In genomic region chr19:58080168-58080567, GRCm38 (mm10) we compare ENCODE assay signal across 36 mouse cellular contexts.
"Had no signal": no experiment of that assay in that cellular context is flagged by ENCODE, and none has a peak within 500 bp of the region (broad histone marks: within the 10 kb centered on the region; RNA-seq: fewer than 3 reads in every experiment).

No protein-coding gene starts in this region.

- H3K4me2 ChIP-seq: heart, embryonic 11.5 days; heart, embryonic 12.5 days; heart, embryonic 13.5 days; heart, embryonic 15.5 days; hindbrain, embryonic 12.5 days; hindbrain, embryonic 13.5 days; hindbrain, embryonic 14.5 days; hindbrain, embryonic 15.5 days; intestine, embryonic 15.5 days; kidney, embryonic 15.5 days had no signal

- H3K4me1 ChIP-seq: heart, embryonic 10.5 days; heart, embryonic 12.5 days; heart, embryonic 13.5 days; heart, embryonic 15.5 days; intestine, embryonic 15.5 days had no signal

- H3K27ac ChIP-seq: heart, embryonic 10.5 days; heart, embryonic 13.5 days; heart, embryonic 15.5 days; hindbrain, embryonic 10.5 days; hindbrain, embryonic 12.5 days; hindbrain, embryonic 13.5 days; hindbrain, embryonic 14.5 days; hindbrain, embryonic 15.5 days; hindbrain, postnatal 0 days; intestine, embryonic 15.5 days; kidney, embryonic 15.5 days; kidney, postnatal 0 days; layer of hippocampus, adult 2 months; left cerebral cortex, adult 2 months had no signal

- H3K9ac ChIP-seq: heart, embryonic 12.5 days; heart, embryonic 13.5 days; heart, embryonic 15.5 days; hindbrain, embryonic 12.5 days; hindbrain, embryonic 13.5 days; hindbrain, embryonic 14.5 days; hindbrain, embryonic 15.5 days; intestine, embryonic 15.5 days; kidney, embryonic 15.5 days had no signal

- H3K4me3 ChIP-seq: heart, embryonic 10.5 days; heart, embryonic 12.5 days; heart, embryonic 13.5 days; heart, embryonic 15.5 days; hindbrain, embryonic 10.5 days; hindbrain, embryonic 12.5 days; hindbrain, embryonic 13.5 days; hindbrain, embryonic 15.5 days; intestine, embryonic 15.5 days; kidney, embryonic 15.5 days; layer of hippocampus, adult 2 months; left cerebral cortex, adult 2 months had no signal

- DNase-seq: heart, postnatal 10 days; heart, postnatal 14 days; heart, postnatal 36 days; heart, postnatal 4 days; kidney, adult 11 months; kidney, adult 18-20 months; kidney, adult 2 months; kidney, adult 8-10 months; kidney, adult 9 months; kidney, postnatal 10 days; kidney, postnatal 14 days; kidney, postnatal 25 days; kidney, postnatal 36 days; kidney, postnatal 4 days; layer of hippocampus, adult 9-11 months; layer of hippocampus, postnatal 36 days had no signal

- H3K36me3 ChIP-seq: heart, embryonic 10.5 days; heart, embryonic 13.5 days; heart, embryonic 15.5 days; hindbrain, embryonic 10.5 days; hindbrain, embryonic 12.5 days; hindbrain, embryonic 13.5 days; hindbrain, embryonic 15.5 days; intestine, embryonic 15.5 days; kidney, embryonic 15.5 days had no signal

- H3K9me3 ChIP-seq: heart, embryonic 10.5 days; heart, embryonic 12.5 days; heart, embryonic 13.5 days; heart, embryonic 15.5 days; hindbrain, embryonic 10.5 days; hindbrain, embryonic 12.5 days; hindbrain, embryonic 13.5 days; hindbrain, embryonic 15.5 days; intestine, embryonic 15.5 days; kidney, embryonic 15.5 days had no signal

- H3K27me3 ChIP-seq: heart, embryonic 12.5 days; heart, embryonic 13.5 days; heart, embryonic 15.5 days; hindbrain, embryonic 12.5 days; hindbrain, embryonic 13.5 days; hindbrain, embryonic 15.5 days; intestine, embryonic 15.5 days; kidney, embryonic 15.5 days had no signal

- ATAC-seq: hindbrain, embryonic 16.5 days; hindbrain, postnatal 0 days; inflammation-experienced regulatory T-cells, adult 6 months; intestine, embryonic 15.5 days; intestine, embryonic 16.5 days; intestine, postnatal 0 days had no signal
